Mouse (Mus musculus): ENCODE data around the gene Tor1aip1.

DNA sequence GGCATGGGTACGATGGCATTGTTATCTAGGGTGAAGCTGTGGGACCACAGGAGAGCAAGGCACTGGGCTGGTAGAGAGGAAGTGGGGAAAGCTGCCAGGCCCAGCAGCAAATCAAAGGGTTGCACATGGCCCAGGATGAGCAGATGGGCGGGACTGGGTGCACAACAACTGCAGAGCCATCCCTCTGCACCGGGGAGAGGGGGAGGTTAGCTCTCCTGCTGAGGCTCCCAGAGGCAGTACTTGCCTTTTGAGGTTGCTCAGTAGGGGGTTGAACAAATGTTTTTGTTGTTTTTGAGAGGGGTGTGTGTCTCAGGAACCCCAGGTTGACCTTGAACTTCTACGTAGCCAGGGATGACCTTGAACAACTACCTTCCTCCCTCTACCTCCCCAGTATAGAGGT lies 40.2 kb upstream of the Tor1aip1 start:
- no peak for TF ChIP-seq CTCF (IDR thresholded peaks at IDR 0.05; ENCODE audit: borderline replicate concordance, control insufficient read depth, extremely low read depth, insufficient read depth, low read length, poor library complexity)
- TF ChIP-seq POLR2A (IDR thresholded peaks at IDR 0.05; ENCODE audit: control insufficient read depth, extremely low read depth, insufficient read depth, low read length, poor library complexity), result no peak
